Mouse (Mus musculus) mouse embryonic stem cell (cell line): ENCODE results near the gene Ptn.
"Not testable (repeated sequence)": the region's sequence is repeated elsewhere in the genome, so short reads cannot be mapped to it uniquely, and the experiment has no call there.

Source experiments
- in situ Hi-C, 2 experiments: fragments of 300-500 bp; cut with MboI; formaldehyde crosslinking; loops; 1 replicate in 1 of 2; 3 replicates in 1 of 2; pipeline ENCODE4 v1.14.3; 2019 to 2020; ENCODE audit warnings: low sequenced_read_pairs in 2 of 2, low pct_unique_long_range_greater_than_20kb in 1 of 2, mixed read lengths in 1 of 2; ENCODE audit not compliant: unreplicated experiment in 1 of 2

Ptn gene

DNA sequence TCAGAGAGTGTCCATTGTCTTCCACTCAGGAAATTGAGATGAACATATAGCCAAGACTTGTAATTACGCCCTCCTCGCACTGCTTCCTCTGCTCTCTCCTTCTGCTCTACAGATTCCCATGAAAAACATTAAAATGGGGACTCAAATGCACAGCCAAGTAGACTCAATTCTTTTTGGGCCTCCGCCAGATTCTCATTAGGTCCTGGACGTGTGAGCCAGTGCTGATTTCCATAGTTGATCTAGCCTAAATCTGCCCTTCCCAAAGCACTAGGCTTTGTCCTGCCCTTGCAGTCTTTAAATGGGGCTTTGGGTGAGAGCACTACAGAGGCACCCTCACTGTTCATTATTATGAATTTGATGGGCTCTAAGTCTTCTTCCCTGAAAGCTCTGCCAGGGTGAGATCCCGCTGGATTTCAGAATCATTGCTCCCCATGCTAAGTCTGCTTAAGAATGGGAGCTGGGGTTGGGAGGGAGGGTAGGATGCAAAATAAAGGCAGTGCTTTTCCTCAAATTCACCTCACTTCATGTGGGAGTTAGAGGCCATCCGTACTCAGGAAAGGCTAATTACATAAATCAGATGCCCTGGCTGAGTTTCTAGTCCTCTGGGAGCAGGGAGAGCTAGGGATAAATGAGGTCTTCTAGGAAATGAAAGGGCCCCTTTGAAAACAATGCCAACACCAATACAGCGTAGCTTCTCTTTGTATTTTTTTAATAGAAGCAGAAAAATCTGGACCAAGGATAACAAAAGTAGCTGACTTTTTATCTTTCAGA, 32.3 kb downstream of the Ptn start:
- in situ Hi-C loops, result no loop called here

DNA sequence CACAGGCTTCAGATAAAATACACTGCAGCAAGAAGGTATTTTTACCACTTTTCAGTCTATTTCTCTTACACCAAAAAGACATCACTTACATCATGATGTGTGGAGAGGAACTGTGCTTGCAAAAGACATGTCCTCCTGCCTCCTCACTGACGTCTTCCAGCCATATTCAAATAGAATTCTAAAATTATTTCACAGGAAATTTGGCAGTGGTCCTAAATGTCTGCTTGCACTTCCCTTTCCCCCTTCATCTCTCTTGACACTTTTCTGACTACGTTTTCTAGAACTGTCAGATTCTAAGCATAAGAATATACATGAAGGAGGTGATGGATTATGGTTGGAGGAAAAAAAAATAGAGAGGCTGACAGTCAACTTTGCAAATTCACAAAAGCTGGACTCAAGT, 33.0 kb downstream of the Ptn start:
- in situ Hi-C loops, result no loop called here

DNA sequence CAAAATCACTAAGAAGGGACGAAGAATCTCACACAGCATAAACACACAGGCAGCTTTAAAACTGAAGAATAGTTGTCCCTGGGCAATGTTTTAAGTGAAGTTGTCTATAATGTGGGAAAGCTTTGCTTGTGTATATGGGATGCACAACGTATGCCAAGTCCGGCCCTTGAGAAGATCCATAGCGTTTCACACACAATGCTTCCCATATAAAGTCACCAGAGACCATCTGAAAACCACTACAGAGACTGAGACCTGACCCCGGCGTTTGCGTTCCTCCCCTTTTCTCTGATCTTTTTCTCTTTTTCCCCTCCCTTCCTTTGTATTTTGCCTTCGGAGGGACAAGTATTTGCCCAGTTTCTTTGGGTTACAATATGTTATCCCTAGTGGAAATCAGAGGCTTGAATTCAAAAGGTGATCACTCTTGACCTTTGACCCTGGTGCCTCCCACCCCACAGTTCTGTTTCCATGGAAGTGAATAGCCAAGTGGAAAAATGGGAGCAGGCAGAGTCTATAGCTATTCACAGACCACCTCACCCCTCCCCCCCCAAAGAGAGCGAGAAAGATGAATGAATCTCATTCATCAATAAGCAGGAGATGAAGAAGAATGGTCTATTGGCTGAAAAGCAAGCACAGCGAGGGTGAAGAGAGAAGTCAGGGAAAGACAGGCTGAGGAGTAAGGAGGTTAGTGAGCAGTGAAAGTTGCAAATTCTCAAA, 34.2 kb downstream of the Ptn start:
- in situ Hi-C loops, result no loop called here

DNA sequence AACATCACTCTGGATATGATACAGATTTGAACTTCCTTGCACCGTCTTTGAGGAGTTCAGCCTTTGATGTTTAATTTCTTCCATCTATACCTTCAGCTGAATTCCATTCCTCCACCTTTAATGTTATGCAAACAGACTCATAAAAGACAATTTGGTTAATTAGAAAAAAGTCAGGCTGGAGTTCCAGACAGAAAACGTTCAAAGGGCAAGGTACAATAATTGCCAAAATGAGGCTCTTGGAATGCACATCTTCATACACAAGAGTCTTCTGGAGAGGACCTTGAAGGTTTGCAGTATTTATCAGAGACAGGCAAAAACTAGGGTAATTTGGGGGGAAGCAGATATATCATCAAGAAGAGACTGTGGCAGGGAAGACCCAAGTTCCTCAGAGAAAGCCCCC, 37.5 kb downstream of the Ptn start:
- in situ Hi-C loops, result no loop called here

DNA sequence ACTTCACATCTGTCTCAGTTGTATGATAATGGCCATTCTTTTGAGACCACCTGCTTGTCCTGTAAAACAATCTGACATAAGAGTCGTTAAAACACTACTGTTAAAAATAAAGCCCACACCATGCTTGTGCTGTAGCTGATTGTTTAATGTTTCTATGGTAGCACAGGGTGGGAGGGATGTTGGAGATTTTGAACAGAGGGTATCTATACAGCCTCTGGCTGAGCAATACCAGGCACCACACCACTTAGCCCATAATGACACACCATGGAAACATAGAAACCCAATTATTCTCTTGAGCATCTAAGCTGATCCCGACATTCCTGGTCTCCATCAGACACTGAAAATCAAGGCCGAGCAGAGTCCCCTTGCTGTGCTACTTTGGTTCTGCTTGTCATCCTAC, 41.0 kb downstream of the Ptn start:
- in situ Hi-C loops, result no loop called here

DNA sequence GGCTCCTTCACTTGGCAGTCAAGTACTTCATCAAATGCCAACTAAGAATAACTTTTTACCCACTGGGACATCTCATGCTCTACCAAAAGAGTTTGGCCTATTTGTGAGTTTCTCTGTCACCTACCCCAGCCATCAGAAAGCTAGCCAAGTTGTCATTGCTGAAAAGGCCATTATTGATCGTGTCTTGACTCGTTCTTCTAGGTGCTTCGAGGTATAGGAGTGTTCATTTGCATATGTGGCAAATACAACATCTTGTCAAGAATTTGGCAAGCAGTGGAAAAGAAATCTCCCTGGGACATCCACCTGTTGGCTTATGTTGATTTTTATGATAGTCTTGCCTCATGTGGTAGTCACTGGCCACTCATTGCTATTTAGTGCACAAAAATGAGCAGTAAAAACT, 43.1 kb downstream of the Ptn start:
- in situ Hi-C loops, result no loop called here

DNA sequence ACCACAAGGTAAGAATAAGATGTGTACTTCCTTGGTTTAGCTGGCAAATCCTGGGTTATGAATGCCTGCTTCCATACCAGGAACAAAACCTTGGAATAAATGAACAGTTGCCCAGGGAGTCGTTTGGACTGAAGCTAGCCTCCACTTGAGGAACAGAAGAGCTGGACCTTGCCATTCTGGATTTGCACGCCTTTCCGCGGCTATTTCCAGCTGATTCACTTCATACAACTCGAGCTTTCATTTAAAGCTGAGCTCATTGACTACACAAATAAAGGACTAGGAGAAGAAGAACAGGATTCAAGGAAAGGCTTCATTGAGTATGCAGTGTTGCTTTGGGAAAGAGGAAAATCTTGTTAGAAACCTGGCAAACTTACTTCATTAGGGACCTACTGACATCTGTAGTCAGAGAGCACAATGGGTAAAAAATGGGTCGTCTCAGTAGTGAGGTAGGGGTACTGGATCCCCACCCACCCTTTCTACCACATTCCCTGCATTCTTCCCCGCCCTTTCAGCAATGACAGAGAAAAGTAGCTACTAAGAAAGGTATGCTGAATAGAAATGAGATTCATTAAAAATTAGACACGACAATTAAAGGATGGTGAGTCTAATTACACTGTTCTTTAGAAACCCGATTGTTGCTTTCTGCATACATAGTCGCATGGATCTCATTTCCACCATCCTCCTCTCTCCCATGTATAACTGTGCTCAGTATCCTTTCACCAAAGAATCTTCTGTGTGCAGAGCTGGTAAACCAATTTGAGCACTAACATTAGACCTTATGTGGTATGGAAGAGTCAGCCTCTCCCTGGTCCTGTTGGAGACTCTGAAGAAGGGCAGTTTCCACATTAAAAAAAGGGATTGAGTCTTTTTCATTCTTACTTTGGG, 54.8 kb downstream of the Ptn start:
- in situ Hi-C loops, result no loop called here

DNA sequence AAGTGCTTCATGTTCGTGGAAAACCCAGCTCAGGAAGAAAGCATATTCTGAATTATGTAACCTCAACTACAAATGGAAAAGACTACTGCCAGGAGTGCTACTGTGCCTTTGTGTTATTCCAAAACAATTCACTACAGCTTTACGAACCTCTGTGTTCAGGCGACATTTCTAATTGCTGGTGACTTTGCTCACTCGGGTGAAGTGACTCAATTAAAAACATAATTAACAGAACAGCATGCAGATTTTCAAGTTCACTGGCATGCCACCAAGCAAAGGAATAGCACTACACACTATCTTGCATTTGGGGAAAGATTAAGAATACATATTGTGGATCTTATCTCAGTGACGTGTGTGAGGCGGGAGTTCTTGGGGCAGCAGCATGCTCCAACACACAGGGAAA, 57.1 kb downstream of the Ptn start:
- in situ Hi-C loops, result no loop called here

DNA sequence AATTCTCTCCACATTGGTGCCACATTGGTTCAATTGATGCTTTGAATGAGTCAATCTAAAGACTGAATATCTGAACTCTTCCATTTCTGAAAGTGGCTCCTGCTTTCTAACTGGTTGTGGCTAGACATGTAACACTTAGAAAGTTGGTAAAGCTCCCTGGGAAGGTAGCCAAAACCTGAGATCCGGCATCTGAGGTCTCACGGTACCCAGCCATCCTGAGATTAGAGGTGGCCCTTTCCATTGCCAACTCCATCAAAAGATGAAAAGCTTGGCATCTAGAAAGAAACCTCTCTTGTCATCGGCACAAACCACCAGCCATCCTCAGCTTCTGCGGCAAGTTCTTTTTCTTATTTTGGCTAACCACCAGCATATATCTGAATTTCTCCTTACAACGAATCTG, 70.2 kb downstream of the Ptn start:
- in situ Hi-C loops, result no loop called here

DNA sequence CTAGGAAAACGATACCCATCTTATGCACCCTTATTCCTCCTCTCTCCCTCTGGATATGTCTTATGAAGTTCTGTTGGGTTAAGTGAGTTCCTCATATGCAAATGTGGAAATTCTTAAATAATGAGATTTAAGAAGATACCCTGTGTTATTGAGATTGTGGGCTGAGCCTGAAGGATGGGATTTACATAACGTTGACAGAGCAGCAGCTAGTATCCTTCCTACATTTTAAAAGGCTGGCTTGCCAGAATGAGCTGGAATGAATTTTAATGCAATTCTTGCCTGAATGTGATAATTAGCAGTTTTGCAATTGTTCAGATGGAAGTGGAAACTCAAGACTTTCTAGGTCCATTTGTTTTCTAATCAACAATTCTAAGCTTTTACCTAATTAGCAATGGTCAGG, 73.3 kb downstream of the Ptn start:
- in situ Hi-C loops, result no loop called here

DNA sequence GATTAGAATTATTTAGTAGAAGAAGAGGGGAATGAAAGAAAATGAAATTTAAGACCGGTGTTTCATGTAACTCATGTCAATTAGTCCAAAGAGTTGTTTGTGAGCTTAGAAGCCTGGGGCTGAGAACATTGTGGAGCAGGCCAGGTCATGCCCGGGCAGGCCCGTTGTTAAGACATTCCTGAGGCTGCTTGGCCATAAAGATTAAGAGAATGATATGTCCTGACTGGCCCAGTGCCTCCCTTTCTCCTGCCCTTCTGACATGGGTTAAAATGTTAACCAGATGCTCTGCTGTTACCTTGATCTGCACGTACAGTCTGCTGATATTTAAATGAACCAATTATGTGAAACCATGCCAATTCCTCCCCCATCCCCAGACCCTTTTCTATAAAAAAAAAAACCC, 74.4 kb downstream of the Ptn start:
- in situ Hi-C loops, result not testable (repeated sequence)

DNA sequence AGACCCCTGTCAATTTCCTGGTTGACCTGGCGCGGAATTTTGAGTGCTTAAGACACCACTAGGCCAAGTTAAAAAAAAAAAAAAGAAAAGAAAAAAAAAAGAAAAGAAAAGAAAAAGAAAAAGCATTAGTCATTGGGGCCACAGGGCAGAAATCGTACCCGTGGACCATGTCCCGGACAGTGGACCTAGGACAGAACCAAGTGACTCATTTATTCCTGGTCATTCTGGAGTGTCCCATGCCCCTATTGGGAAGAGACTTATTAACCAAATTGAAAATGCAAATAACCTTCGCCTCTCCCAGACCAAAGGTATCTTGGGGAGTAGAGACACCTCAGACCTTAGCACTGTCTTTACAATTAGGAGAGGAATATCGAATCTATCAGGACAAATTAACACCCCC, 80.2 kb downstream of the Ptn start:
- in situ Hi-C loops, result not testable (repeated sequence)

DNA sequence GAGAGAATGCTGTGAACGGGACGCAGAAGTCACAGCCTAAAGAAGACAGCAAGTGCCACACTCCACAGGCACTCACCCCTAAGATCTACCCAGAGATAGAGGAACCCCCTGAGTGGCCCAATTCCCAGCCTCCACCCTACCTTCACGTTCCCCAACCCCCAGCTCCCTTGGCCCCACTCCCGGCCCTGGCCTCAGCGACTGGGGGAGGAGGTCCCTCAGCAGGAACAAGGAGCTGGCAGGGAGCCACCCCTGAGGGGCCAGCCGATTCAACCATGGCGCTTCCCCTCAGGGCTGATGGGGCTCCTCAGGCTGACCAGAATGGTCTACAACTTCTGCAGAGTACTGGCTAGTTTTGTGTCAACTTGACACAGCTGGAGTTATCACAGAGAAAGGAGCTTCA, 81.9 kb downstream of the Ptn start:
- in situ Hi-C loops, result no loop called here

DNA sequence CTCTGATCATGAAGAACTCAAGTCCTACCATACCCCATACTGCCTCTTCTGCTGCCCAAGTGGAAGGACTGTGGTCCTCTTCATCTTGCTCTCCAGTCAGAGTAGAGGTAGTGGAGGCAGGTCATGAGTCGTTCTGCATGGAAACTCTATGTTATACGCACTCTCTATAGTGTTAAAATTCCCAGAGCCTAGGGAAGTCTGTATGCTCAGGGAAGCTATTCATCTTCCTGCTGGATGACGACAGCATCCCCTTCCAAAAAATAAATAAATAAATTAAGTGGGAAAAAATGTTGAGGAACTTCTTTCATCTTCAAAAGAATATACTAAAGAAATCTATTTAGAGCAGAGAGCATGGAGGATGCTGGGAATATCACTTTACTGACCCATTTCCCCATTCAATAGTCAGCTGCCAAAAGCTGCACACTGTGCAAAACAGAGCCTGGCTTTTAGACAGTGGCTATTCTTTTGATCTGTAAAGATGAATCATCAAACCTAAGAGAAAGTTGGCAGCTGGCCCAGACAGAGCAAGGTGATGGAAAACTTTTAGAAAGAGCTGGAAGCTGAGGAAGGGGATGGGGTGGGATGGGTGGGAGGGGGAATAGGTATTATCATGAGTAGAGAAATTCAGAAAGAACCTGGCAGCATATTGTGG, 84.4 kb downstream of the Ptn start:
- in situ Hi-C loops, result no loop called here

DNA sequence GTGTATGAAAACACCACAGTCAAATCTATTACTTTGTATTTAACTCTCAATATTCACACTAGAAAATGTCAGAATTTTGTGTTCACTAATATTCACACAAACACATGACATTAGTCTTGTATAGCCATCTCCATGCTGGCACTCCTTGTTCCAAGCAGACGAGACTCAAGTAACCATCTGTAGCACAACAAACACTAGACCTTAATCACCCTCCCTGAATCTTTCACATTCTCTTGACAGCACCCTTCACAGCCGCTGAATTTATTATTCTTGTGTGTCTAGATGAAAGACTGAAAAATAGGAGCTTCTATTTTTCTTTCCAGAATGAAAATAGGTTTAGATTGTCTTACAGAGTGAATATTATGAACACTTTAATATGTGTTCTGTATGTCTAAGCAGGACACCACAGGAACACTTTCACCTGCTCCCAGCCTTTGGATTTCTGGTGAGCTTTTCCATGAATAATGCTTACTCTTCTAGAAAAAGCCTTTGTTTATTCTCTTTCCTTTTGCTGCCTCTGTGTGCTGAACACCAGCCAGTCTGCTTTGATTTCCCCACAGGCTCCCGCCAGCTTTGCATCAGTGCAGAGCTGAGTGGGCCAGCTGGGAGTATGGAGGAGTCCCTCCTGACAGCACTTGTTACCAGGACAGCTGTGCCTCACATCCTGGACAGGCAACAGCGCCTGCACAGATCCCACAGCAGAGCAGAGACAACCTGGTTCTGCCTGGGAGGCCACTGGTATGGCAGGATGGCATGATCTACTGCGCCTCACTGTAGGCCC, 87.1 kb downstream of the Ptn start:
- in situ Hi-C loops, result no loop called here

DNA sequence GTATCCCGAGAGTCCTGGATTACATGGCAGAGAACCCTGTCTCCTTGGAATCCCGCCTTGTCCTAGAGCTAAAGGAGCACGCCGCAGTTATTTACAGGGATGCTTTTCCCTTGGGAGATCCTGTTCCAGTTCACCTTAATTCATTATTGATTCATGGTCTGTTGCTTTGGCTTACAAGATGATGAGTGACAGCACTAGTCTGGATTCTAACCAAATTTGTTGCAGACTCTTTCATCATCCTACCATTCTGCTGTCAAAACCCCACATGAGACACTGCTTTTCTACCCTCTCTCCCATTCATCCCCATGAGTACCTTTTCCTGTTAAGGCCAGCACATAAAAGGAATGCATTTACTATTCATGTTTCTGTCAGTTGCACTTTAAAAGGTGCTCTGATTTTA, 96.7 kb downstream of the Ptn start:
- in situ Hi-C loops, result no loop called here

DNA sequence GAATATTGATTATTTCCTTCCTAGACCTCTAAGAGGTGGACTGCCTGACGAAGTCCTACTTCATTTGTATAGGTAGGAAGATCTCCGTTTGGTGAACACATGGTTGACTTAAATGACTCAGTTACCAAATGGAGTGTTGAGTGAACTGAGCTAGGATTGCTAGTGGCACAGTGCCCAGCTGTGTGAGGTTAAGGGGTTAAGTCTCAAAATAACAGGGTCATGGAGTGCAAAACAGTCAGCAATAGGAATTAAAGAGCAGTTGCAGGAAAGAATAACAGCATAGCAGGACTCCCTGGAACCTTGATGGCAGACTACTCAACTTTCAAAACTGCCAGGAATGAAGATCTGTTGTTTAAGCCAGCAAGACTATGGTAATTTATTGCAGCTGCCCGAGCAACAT, 114.5 kb downstream of the Ptn start:
- in situ Hi-C loops, result loop anchor here (25.0 kb wide), 2 partner anchors 217 to 342 kb away; no protein-coding TSS in a partner anchor

DNA sequence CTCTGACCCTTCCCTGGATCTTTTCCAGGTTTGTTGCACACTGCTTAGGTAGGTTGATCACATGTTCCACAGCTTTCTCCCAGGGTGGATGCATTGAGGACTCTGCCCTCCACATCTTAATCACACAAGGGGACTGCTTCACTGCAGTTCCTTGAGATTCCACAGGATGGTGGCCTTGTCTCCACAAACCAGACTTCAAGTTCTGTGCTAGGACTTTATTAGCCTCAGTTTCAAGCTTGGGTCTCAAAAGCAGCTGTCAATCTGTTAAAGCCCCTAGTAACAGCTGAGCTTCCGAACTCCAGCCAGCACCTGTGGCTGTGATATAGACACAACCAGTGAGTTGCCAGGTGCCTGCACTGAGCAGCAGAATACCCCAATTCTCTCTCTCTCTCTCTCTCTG, 118.5 kb downstream of the Ptn start:
- in situ Hi-C loops, result loop anchor here (25.0 kb wide), 2 partner anchors 221 to 346 kb away; no protein-coding TSS in a partner anchor
